Mouse (Mus musculus): ENCODE measurements around the gene Ccdc57.

- TF ChIP-seq CTCF (conservative IDR thresholded peaks at IDR 0.05; ENCODE audit: insufficient read depth, insufficient read length, low read depth, low read length) (no peak), POLR2A (IDR thresholded peaks at IDR 0.05; ENCODE audit: low read depth, low read length) (no peak)
These were observed 26.9 kb upstream of the Ccdc57 start for GRCm38 (mm10) chr11:120959564-120959963.

Data from kidney, adult 2 months (tissue).